Mouse (Mus musculus) 3T3-L1 (cell line): Measurements from ENCODE around the gene Gtf2ird2.

Experiments used
- DNase-seq: peaks from one replicate; pipeline ENCODE4 v3.0.0-alpha.2; 2015; ENCODE audit warnings: low read depth, low spot score

Gtf2ird2 gene

GRCm38 (mm10) chr5:134182735-134183134 lies 1.1 kb upstream of the Gtf2ird2 start:
- no peak for DNase-seq

- DNase-seq, result no peak
Measured at GRCm38 (mm10) chr5:134183162-134183561, 657 bp upstream of the Gtf2ird2 start.

- no peak for DNase-seq
Measured at GRCm38 (mm10) chr5:134186059-134186458, 2.2 kb downstream of the Gtf2ird2 start.

GRCm38 (mm10) chr5:134186961-134187731 lies 3.3 kb downstream of the Gtf2ird2 start:
- DNase-seq, result peak; percentile 87

GRCm38 (mm10) chr5:134188571-134188970 lies 4.8 kb downstream of the Gtf2ird2 start:
- no peak for DNase-seq

- DNase-seq, result no peak
Measured at GRCm38 (mm10) chr5:134193664-134194063, 9.8 kb downstream of the Gtf2ird2 start.

- no peak for DNase-seq
Measured at GRCm38 (mm10) chr5:134206721-134207120, 22.9 kb downstream of the Gtf2ird2 start.

GRCm38 (mm10) chr5:134209931-134210554 lies 26.2 kb downstream of the Gtf2ird2 start:
- no peak for DNase-seq

GRCm38 (mm10) chr5:134214021-134214806 lies 30.4 kb downstream of the Gtf2ird2 start:
- DNase-seq, result no peak

GRCm38 (mm10) chr5:134217900-134218299 lies 34.1 kb downstream of the Gtf2ird2 start:
- no peak for DNase-seq

- DNase-seq, result no peak
Measured at GRCm38 (mm10) chr5:134221278-134221677, 37.5 kb downstream of the Gtf2ird2 start.

GRCm38 (mm10) chr5:134221708-134222150 lies 37.9 kb downstream of the Gtf2ird2 start:
- no peak for DNase-seq

- DNase-seq, result no peak
Measured at GRCm38 (mm10) chr5:134225110-134225901, 41.5 kb downstream of the Gtf2ird2 start.

GRCm38 (mm10) chr5:134226946-134227345 lies 43.1 kb downstream of the Gtf2ird2 start:
- no peak for DNase-seq

GRCm38 (mm10) chr5:134227574-134228248 lies 43.9 kb downstream of the Gtf2ird2 start:
- peak; percentile 75 for DNase-seq

GRCm38 (mm10) chr5:134228249-134228638 lies 44.4 kb downstream of the Gtf2ird2 start:
- no peak for DNase-seq

GRCm38 (mm10) chr5:134229391-134229790 lies 45.6 kb downstream of the Gtf2ird2 start, which contains the start of gene Ncf1:
Ncf1 (minus strand) TSS chr5:134229625.
- DNase-seq, result no peak

GRCm38 (mm10) chr5:134231376-134231775 lies 47.6 kb downstream of the Gtf2ird2 start:
- DNase-seq, result no peak

GRCm38 (mm10) chr5:134232111-134232510 lies 48.3 kb downstream of the Gtf2ird2 start:
- no peak for DNase-seq

GRCm38 (mm10) chr5:134232568-134232967 lies 48.7 kb downstream of the Gtf2ird2 start:
- DNase-seq, result no peak

GRCm38 (mm10) chr5:134233244-134233651 lies 49.4 kb downstream of the Gtf2ird2 start:
- no peak for DNase-seq
